ENCODE assay signal across 23 mouse cellular contexts in genomic region chr5:65794202-65794601, GRCm38 (mm10). TPM values are rescaled to one million over a fixed set of nuclear protein-coding genes. Genes with fewer than 3 reads are reported as not detected.
DNase-seq lines count a peak whose midpoint lies in the region; ATAC-seq and TF ChIP-seq lines count a peak whose summit lies in the region.
"Had no signal": no experiment of that assay in that cellular context is flagged by ENCODE, and none has a peak within 500 bp of the region (broad histone marks: within the 10 kb centered on the region; RNA-seq: fewer than 3 reads in every experiment).

No protein-coding gene starts in this region.

- no peak for TF ChIP-seq CTCF in MEL (IDR thresholded peaks at IDR 0.05 in 2 of 3, conservative IDR thresholded peaks at IDR 0.05 in 1 of 3; ENCODE audit: control insufficient read depth in 1 of 3, insufficient read depth in 1 of 3, low read depth in 2 of 3, low read length in 3 of 3, poor library complexity in 1 of 3, severe bottlenecking in 1 of 3)
- TF ChIP-seq CTCF in liver, postnatal 0 days (IDR thresholded peaks at IDR 0.05; ENCODE audit: low read depth): no peak

- H3K9me3 ChIP-seq in liver, embryonic 13.5 days (replicated peaks): no peaks in the 10 kb centered on the region
- no peaks in the 10 kb centered on the region for H3K9me3 ChIP-seq in liver, embryonic 11.5 days (ENCODE audit: control insufficient read depth, low read length)
- no peaks in the 10 kb centered on the region for H3K9me3 ChIP-seq in MEL (replicated peaks; ENCODE audit: insufficient read depth, low read length)
- H3K9me3 ChIP-seq in liver, postnatal 0 days (ENCODE audit: low read length): no peaks in the 10 kb centered on the region
- H3K9me3 ChIP-seq: forebrain, embryonic 10.5 days; heart, embryonic 12.5 days; hindbrain, embryonic 12.5 days; midbrain, embryonic 13.5 days; stomach, embryonic 15.5 days had no signal

- no peak for TF ChIP-seq POLR2A in MEL (IDR thresholded peaks at IDR 0.05; ENCODE audit: control insufficient read depth in 1 of 2, insufficient read depth in 1 of 2, low read depth in 1 of 2, low read length in 2 of 2, poor library complexity in 1 of 2)

- H3K36me3 ChIP-seq in liver, embryonic 13.5 days: peaks cover 56% of the 10 kb centered on the region
- peaks cover 24% of the 10 kb centered on the region for H3K36me3 ChIP-seq in liver, embryonic 11.5 days (ENCODE audit: control insufficient read depth, insufficient read depth, low read length)
- peaks cover 0 to 26% of the 10 kb centered on the region in 2 experiments; a peak in 2 of 4 replicates for H3K36me3 ChIP-seq in MEL (ENCODE audit: control insufficient read depth in 1 of 2, insufficient read depth in 2 of 2, low read length in 2 of 2)
- peaks cover 23% of the 10 kb centered on the region for H3K36me3 ChIP-seq in liver, postnatal 0 days (replicated peaks; ENCODE audit: insufficient read depth, low read length)

- WGBS in liver, embryonic 13.5 days (ENCODE audit: insufficient replicate concordance): 70% methylated on average over 3 of the region's 3 CpGs
- 80% methylated on average over 3 of the region's 3 CpGs for WGBS in liver, embryonic 11.5 days
- WGBS in liver, postnatal 0 days (ENCODE audit: insufficient replicate concordance): 48% methylated on average over 3 of the region's 3 CpGs

- no peak overlapping the region for H3K4me3 ChIP-seq in liver, embryonic 13.5 days (replicated peaks)
- H3K4me3 ChIP-seq in liver, embryonic 11.5 days (ENCODE audit: low read depth, low read length): no peak overlapping the region
- peak overlapping the region; percentile 35 to 39; a peak in 3 of 4 replicates for H3K4me3 ChIP-seq in MEL (ENCODE audit: control insufficient read depth in 1 of 2, insufficient read depth in 1 of 2, low read depth in 2 of 2, low read length in 2 of 2)
- no peak overlapping the region for H3K4me3 ChIP-seq in liver, postnatal 0 days (ENCODE audit: low read depth, low read length)
- H3K4me3 ChIP-seq: forebrain, embryonic 10.5 days; heart, embryonic 12.5 days; hindbrain, embryonic 12.5 days; left cerebral cortex, adult 2 months; midbrain, embryonic 13.5 days; stomach, embryonic 15.5 days had no signal

- no peak overlapping the region for H3K4me2 ChIP-seq in liver, embryonic 13.5 days
- H3K4me2 ChIP-seq in liver, embryonic 11.5 days: no peak overlapping the region
- H3K4me2 ChIP-seq in liver, postnatal 0 days (ENCODE audit: low read depth, low read length): peak overlapping the region; percentile 43
- H3K4me2 ChIP-seq: heart, embryonic 12.5 days; hindbrain, embryonic 12.5 days; midbrain, embryonic 13.5 days; stomach, embryonic 15.5 days had no signal

- no peak for TF ChIP-seq RAD21 in MEL (IDR thresholded peaks at IDR 0.05; ENCODE audit: low read depth, low read length)

- TF ChIP-seq EP300 in MEL (IDR thresholded peaks at IDR 0.05; ENCODE audit: low read depth in 1 of 2, low read length in 2 of 2): peak; percentile 64 to 73
- TF ChIP-seq EP300 in liver, postnatal 0 days (IDR thresholded peaks at IDR 0.05; ENCODE audit: low read depth): no peak

- H3K4me1 ChIP-seq in liver, embryonic 13.5 days (replicated peaks): peaks cover 19% of the 10 kb centered on the region
- H3K4me1 ChIP-seq in liver, embryonic 11.5 days (replicated peaks; ENCODE audit: control insufficient read depth, insufficient read depth, low read length): peaks cover 4% of the 10 kb centered on the region; the same call in 1 of the 2 replicates
- H3K4me1 ChIP-seq in MEL (ENCODE audit: control insufficient read depth in 1 of 2, insufficient read depth in 2 of 2, low read length in 2 of 2): peaks cover 3 to 14% of the 10 kb centered on the region in 2 experiments
- peaks cover 4% of the 10 kb centered on the region; the same call in 1 of the 2 replicates for H3K4me1 ChIP-seq in liver, postnatal 0 days (ENCODE audit: insufficient read depth)
- H3K4me1 ChIP-seq: heart, embryonic 12.5 days; hindbrain, embryonic 12.5 days; midbrain, embryonic 13.5 days; stomach, embryonic 15.5 days had no signal

- no peak overlapping the region for H3K9ac ChIP-seq in liver, embryonic 13.5 days
- no peak overlapping the region for H3K9ac ChIP-seq in liver, embryonic 11.5 days (ENCODE audit: low read depth, low read length)
- peak overlapping the region; percentile 64 for H3K9ac ChIP-seq in MEL (ENCODE audit: control insufficient read depth, low read depth, low read length, poor library complexity, severe bottlenecking)
- no peak overlapping the region for H3K9ac ChIP-seq in liver, postnatal 0 days (replicated peaks)
- H3K9ac ChIP-seq: heart, embryonic 12.5 days; hindbrain, embryonic 12.5 days; midbrain, embryonic 13.5 days; stomach, embryonic 15.5 days had no signal

- no peaks in the 10 kb centered on the region for H3K27me3 ChIP-seq in liver, embryonic 13.5 days
- no peaks in the 10 kb centered on the region for H3K27me3 ChIP-seq in liver, embryonic 11.5 days (replicated peaks; ENCODE audit: control insufficient read depth, insufficient read depth, low read length)
- H3K27me3 ChIP-seq in MEL (ENCODE audit: control insufficient read depth in 1 of 2, insufficient read depth in 2 of 2, low read length in 2 of 2): no peaks in the 10 kb centered on the region
- H3K27me3 ChIP-seq in liver, postnatal 0 days (ENCODE audit: insufficient read depth, low read length): no peaks in the 10 kb centered on the region
- H3K27me3 ChIP-seq: heart, embryonic 12.5 days; hindbrain, embryonic 12.5 days; midbrain, embryonic 13.5 days; Patski; stomach, embryonic 15.5 days had no signal

- no peak for ATAC-seq in liver, embryonic 13.5 days (ENCODE audit: low read depth)
- no peak for ATAC-seq in liver, embryonic 11.5 days (replicated peaks; ENCODE audit: low FRiP score)
- no peak for ATAC-seq in liver, postnatal 0 days
- ATAC-seq: midbrain, embryonic 13.5 days; Patski had no signal

- H3K79me2 ChIP-seq in MEL (ENCODE audit: control insufficient read depth, insufficient read depth, low read length, poor library complexity): no peaks in the 10 kb centered on the region

- peak overlapping the region; percentile 71 for H3K27ac ChIP-seq in liver, embryonic 13.5 days
- H3K27ac ChIP-seq in liver, embryonic 11.5 days (ENCODE audit: low read depth, low read length): no peak overlapping the region
- peak overlapping the region; percentile 100 for H3K27ac ChIP-seq in MEL (ENCODE audit: control insufficient read depth, low read depth, low read length)
- H3K27ac ChIP-seq in liver, postnatal 0 days (ENCODE audit: low read depth): peak overlapping the region; percentile 79
- H3K27ac ChIP-seq: forebrain, embryonic 10.5 days; hindbrain, embryonic 12.5 days; left cerebral cortex, adult 2 months; midbrain, embryonic 13.5 days; stomach, embryonic 15.5 days had no signal

- DNase-seq in liver, embryonic 13.5 days: no peak
- no peak for DNase-seq in liver, embryonic 11.5 days (ENCODE audit: low spot score)
- DNase-seq in MEL (ENCODE audit: low read depth, low spot score) (peak; percentile 95), MN1 (ENCODE audit: low spot score) (peak; percentile 30)
- no peak for DNase-seq in liver, postnatal 0 days
- DNase-seq in urinary bladder, adult 18-20 months (ENCODE audit: low spot score in 2 of 2): no peak
- no peak for DNase-seq in urinary bladder, postnatal 4 days (ENCODE audit: low spot score in 2 of 2)
- DNase-seq: cerebellum, adult 2 months; cerebellum, postnatal 36 days; gastrocnemius, postnatal 25 days; heart, adult 18-20 months; heart, postnatal 14 days; kidney, adult 18-20 months; kidney, postnatal 4 days; left cerebral cortex, postnatal 4 days; thymus, postnatal 4 days had no signal

TF ChIP-seq in MEL, 35 proteins besides CTCF, POLR2A, EP300 and RAD21 (continues in another document):
- TF ChIP-seq SIN3A (IDR thresholded peaks at IDR 0.05; ENCODE audit: low read length) (peak; percentile 56), TCF12 (IDR thresholded peaks at IDR 0.05; ENCODE audit: low read depth, low read length) (peak; percentile 72), TAL1 (IDR thresholded peaks at IDR 0.05; ENCODE audit: low read length) (0 out of 2 replicates have a peak, but pooled peaks have one; percentile 24), NELFE (IDR thresholded peaks at IDR 0.05; ENCODE audit: low read depth, low read length) (no peak), TBP (IDR thresholded peaks at IDR 0.05; ENCODE audit: low read depth, low read length) (no peak), ELF1 (IDR thresholded peaks at IDR 0.05; ENCODE audit: low read depth, low read length) (no peak), BHLHE40 (IDR thresholded peaks at IDR 0.05; ENCODE audit: borderline replicate concordance, low read depth, low read length) (no peak), ZC3H11A (IDR thresholded peaks at IDR 0.05; ENCODE audit: low read depth, low read length) (no peak), RCOR1 (IDR thresholded peaks at IDR 0.05; ENCODE audit: low read depth, low read length) (no peak; the same call in 1 of the 2 replicates), HCFC1 (IDR thresholded peaks at IDR 0.05; ENCODE audit: low read depth, low read length) (no peak), GATA1 (IDR thresholded peaks at IDR 0.05; ENCODE audit: low read depth, low read length) (peak; percentile 90), MAZ (IDR thresholded peaks at IDR 0.05; ENCODE audit: low read depth, low read length) (peak; percentile 86), USF2 (IDR thresholded peaks at IDR 0.05; ENCODE audit: borderline replicate concordance in 1 of 2, insufficient read depth in 1 of 2, low read depth in 1 of 2, low read length in 2 of 2) (no peak), KAT2A (conservative IDR thresholded peaks at IDR 0.05; ENCODE audit: low read depth, low read length) (no peak), MAX (IDR thresholded peaks at IDR 0.05; ENCODE audit: low read length) (no peak), CHD1 (IDR thresholded peaks at IDR 0.05; ENCODE audit: low read depth, low read length) (no peak), UBTF (IDR thresholded peaks at IDR 0.05; ENCODE audit: borderline replicate concordance, insufficient read depth, low read depth, low read length) (no peak), MYC (IDR thresholded peaks at IDR 0.05; ENCODE audit: low read depth, low read length) (no peak; the same call in none of the 2 replicates), ZKSCAN1 (IDR thresholded peaks at IDR 0.05; ENCODE audit: low read depth, low read length) (no peak), MYB (IDR thresholded peaks at IDR 0.05; ENCODE audit: low read depth, low read length) (no peak), ETS1 (IDR thresholded peaks at IDR 0.05; ENCODE audit: low read depth, low read length) (peak; percentile 83), NRF1 (IDR thresholded peaks at IDR 0.05; ENCODE audit: insufficient read depth, low read depth, low read length, poor library complexity, severe bottlenecking) (no peak)

RNA-seq across cellular contexts. Expression of gene N4bp2, which starts 30.9 kb away (rescaled TPM):
- polyA plus RNA-seq in liver, embryonic 13.5 days (2015; fragmentation: Nextera tagmentation; extraction: Ambion mirVana): 9.6 and 11.5 TPM in 2 replicates
- 28.2 and 31.6 TPM in 2 replicates for polyA plus RNA-seq in liver, embryonic 11.5 days (2014; fragmentation: Nextera tagmentation; extraction: Ambion mirVana)
- total RNA-seq in MEL (2012; rRNA removed): 10.1 and 11.4 TPM in 2 replicates
- 10 to 100 TPM; 12.9 to 50.6 TPM for polyA plus RNA-seq in MEL (2012; ENCODE audit: insufficient read depth in 1 of 2, insufficient read length in 2 of 2, low read depth in 1 of 2, low replicate concordance in 2 of 2, missing spikeins in 1 of 2)
- polyA plus RNA-seq in liver, postnatal 0 days (2015; fragmentation: Nextera tagmentation; extraction: Ambion mirVana): 4.6 and 5.1 TPM in 2 replicates

Comparison
In these comparisons a context has a peak if more than half of its experiments do, and no peak if none do; other contexts are left out.
1. DNase-seq: peak in MEL (single experiment) and MN1 (single experiment); none in liver, embryonic 13.5 days (single experiment), liver, embryonic 11.5 days (single experiment), liver, postnatal 0 days (single experiment), urinary bladder, adult 18-20 months (0 of 2) and urinary bladder, postnatal 4 days (0 of 2).
2. H3K4me3 ChIP-seq: peak in MEL (2 of 2); none in liver, embryonic 13.5 days (single experiment), liver, embryonic 11.5 days (single experiment) and liver, postnatal 0 days (single experiment).